Mouse (Mus musculus) hindbrain, embryonic 13.5 days (tissue): ENCODE results near the gene Fignl1. TPM values are rescaled to one million over a fixed set of nuclear protein-coding genes. Genes with fewer than 3 reads are reported as not detected.
A peak's percentile ranks its signal among the peaks of the same experiment; 100 is the strongest.

Source experiments
- ATAC-seq: fragments of 200-750 bp; cut with Nextera tagmentation; 2 replicates; pipeline ENCODE4 v1.8.0; 2017; ENCODE audit warnings: moderate TSS enrichment; ENCODE audit not compliant: low FRiP score
- H3K27ac ChIP-seq: fragments of 300-500 bp; sonication (generic); 2 replicates; pipeline ENCODE4 v1.5.1; 2015; ENCODE audit warnings: inconsistent platforms, mild to moderate bottlenecking, moderate library complexity
- H3K27me3 ChIP-seq: fragments of 300-500 bp; sonication (generic); 2 replicates; pipeline ENCODE4 v1.6.1; 2015; ENCODE audit warnings: mild to moderate bottlenecking, inconsistent platforms
- H3K36me3 ChIP-seq: fragments of 300-500 bp; sonication (generic); 2 replicates; pipeline ENCODE4 v1.6.1; 2015; ENCODE audit warnings: mild to moderate bottlenecking, inconsistent platforms
- H3K4me1 ChIP-seq: fragments of 300-500 bp; sonication (generic); replicated peaks from 2 replicates; pipeline ENCODE4 v1.6.1; 2015; ENCODE audit warnings: inconsistent platforms
- H3K4me2 ChIP-seq: fragments of 300-500 bp; sonication (generic); 2 replicates; pipeline ENCODE4 v1.6.1; 2015; ENCODE audit warnings: inconsistent platforms, mild to moderate bottlenecking, moderate library complexity
- H3K4me3 ChIP-seq: fragments of 300-500 bp; sonication (generic); 2 replicates; pipeline ENCODE4 v1.5.1; 2015; ENCODE audit warnings: mild to moderate bottlenecking, inconsistent platforms
- H3K9ac ChIP-seq: fragments of 300-500 bp; sonication (generic); 2 replicates; pipeline ENCODE4 v1.6.1; 2015; ENCODE audit warnings: mild to moderate bottlenecking, inconsistent platforms
- H3K9me3 ChIP-seq: fragments of 300-500 bp; sonication (generic); 2 replicates; pipeline ENCODE4 v1.6.1; 2016; ENCODE audit warnings: inconsistent platforms
- WGBS: fragments of 180-500 bp; shearing (Covaris S2); methylation state at CpG from one replicate; pipeline ENCODE4 v1.1.7; 2015; 5-methylcytosine and 5-hydroxymethylcytosine counted together
- polyA plus RNA-seq: library from polyadenylated mRNA; unstranded; fragments of >200 nt; fragmentation: Nextera tagmentation; extraction: Ambion mirVana; gene quantifications from 2 replicates; pipeline ENCODE4 v1.2.1, GENCODE M21; 2015

Gene Fignl1
- polyA plus RNA-seq: 15.4 and 15.5 TPM in 2 replicates

- ATAC-seq: peak; percentile 96
- H3K27me3 ChIP-seq: no peaks in the 10 kb centered on the region
- peak within 1 kb of the TSS; percentile 84 for H3K9ac ChIP-seq
- peak within 1 kb of the TSS; percentile 56 for H3K4me3 ChIP-seq
- H3K4me1 ChIP-seq: peaks cover 15% of the 10 kb centered on the region
- under 1% methylated on average over 53 of the region's 53 CpGs for whole genome bisulfite sequencing
- H3K36me3 ChIP-seq: no peaks in the 10 kb centered on the region
- H3K27ac ChIP-seq: peak within 1 kb of the TSS; percentile 97
- H3K9me3 ChIP-seq: no peaks in the 10 kb centered on the region
- H3K4me2 ChIP-seq: peak within 1 kb of the TSS; percentile 76
These were observed at the start of gene Fignl1 for GRCm38 (mm10) chr11:11808820-11809403. Gene Fignl1, minus strand, starts transcription at chr11:11808962.

DNA sequence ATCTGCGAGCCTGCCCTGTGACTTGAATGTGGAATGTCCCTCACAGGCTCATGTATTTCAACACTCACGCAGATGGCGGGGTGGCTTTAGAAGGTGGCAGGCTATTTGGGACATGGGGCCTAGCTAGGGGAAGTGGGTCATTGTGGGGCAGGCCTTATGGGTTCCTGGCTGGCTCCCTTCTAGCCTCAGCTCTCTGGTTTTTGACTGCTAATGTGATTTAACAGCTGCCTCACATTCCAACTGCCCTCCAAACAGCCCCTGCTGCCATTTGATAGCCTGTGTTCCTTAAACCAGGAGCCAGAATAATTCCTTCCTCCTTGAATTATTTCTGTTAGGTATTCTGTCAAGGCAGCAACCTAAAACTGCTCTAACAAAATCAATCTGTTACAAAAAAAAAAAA lies 48.2 kb upstream of the Fignl1 start:
- H3K27me3 ChIP-seq: no peaks in the 10 kb centered on the region
- no peak for ATAC-seq
- no peak overlapping the region for H3K27ac ChIP-seq
- no peaks in the 10 kb centered on the region for H3K36me3 ChIP-seq
- no peak overlapping the region for H3K4me3 ChIP-seq
- no peak overlapping the region for H3K9ac ChIP-seq
- H3K4me1 ChIP-seq: peaks cover 19% of the 10 kb centered on the region
- H3K4me2 ChIP-seq: no peak overlapping the region
- no peaks in the 10 kb centered on the region for H3K9me3 ChIP-seq
- 99% methylated on average over 3 of the region's 3 CpGs for WGBS

DNA sequence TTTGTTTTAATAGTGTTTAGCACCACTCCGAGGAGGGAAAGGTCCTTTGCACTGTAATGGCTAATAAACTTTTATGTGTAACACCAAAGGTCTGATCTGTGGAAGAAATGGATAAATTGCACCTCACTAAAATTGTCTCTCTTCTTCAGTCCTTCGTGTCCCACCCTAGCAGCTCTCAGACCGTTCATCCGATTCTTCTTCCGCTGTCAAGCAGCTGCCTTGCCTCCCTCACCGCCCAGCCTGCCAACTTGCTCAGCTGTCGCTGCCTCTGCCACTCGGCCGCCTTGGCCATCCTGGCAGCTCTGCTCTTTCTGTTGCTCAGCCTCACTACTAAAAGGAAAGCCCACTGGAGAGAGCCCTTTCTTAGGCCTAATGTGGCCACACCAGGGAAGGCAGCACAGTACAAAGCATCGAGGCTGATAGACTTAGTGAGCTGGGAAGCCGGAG lies 46.9 kb upstream of the Fignl1 start:
- 0 out of 2 replicates have a peak overlapping the region, but pooled peaks have one; percentile 19 for H3K9ac ChIP-seq

DNA sequence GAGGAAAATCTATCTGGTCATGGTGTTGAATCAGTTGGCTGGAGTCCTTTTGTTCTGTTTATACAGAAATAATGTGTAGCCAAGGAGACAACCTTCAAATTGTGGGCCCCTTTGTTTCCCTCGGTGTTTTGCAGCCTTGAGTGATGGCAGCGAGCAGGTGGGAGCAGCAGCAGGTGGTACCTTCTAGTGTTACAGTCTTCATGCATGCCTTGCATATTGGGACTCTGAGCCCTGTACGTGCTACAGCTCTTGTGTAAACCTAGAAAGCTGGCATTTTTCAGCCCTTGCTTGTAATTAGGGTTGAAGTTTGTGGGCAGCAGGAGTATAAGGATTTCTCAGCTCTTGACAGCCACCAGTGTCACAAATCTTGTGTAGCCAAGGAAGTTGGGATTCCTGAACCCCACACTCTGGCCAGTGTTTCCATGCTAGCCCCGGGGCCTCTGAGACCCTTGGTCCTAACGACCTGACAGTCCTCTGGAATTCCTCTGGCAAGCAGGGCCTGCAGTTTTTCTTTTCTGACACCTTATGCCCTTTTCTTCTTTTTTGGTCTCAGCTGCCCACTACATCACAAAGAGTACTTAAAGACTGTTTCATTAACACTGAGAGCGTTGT lies 46.4 kb upstream of the Fignl1 start:
- Histone ChIP-seq H3K9me3 (no peaks in the 10 kb centered on the region), H3K27me3 (no peaks in the 10 kb centered on the region), H3K4me3 (no peak overlapping the region), H3K36me3 (no peaks in the 10 kb centered on the region), H3K4me2 (no peak overlapping the region), H3K27ac (peak overlapping the region; percentile 67), H3K9ac (no peak overlapping the region), H3K4me1 (peaks cover 36% of the 10 kb centered on the region)
- 19% methylated on average over 6 of the region's 6 CpGs for WGBS
- 0 out of 2 replicates have a peak, but pooled peaks have one; percentile 38 for ATAC-seq

More for the DNA sequence above, 46.9 kb upstream of the Fignl1 start:
- ATAC-seq: peak; percentile 34
- peaks cover 31% of the 10 kb centered on the region for H3K4me1 ChIP-seq
- no peaks in the 10 kb centered on the region for H3K27me3 ChIP-seq
- H3K27ac ChIP-seq: peak overlapping the region; percentile 67
- no peak overlapping the region for H3K4me2 ChIP-seq
- H3K36me3 ChIP-seq: no peaks in the 10 kb centered on the region
- no peaks in the 10 kb centered on the region for H3K9me3 ChIP-seq
- H3K4me3 ChIP-seq: no peak overlapping the region
- 30% methylated on average over 11 of the region's 11 CpGs for WGBS

DNA sequence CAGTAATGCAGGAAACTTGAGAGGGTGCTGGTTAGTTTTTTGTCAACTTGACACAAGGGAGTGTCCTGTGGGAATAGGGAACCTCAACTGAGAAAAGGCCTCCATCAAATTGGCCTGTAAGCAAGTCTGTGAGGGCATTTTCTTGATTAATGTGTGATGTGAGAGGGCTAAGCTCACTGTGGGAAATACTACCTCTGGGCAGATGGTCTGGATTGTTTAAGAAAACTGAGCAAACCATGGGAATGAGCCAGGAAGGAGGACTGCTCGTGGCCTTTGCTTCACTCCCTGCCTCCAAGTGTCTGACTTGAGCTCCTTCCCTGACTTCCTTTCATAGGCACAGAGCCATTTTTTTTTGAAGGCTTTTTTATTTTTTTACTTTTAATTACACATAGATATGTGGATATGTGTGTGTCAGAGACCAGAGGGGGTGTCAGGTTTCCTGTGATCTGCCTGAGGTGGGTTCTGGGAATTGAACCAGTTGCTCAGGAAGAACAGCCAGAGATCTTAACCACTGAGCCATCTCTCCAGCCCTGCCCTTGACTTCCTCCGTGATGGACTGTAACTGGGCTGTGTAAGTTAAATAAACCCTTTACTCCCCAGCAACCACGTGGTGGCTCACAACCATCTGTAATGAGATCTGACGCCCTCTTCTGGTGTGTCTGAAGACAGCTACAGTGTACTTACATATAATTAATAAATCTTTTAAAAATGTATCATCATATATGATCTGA lies 45.1 kb upstream of the Fignl1 start:
- 0 out of 2 replicates have a peak overlapping the region, but pooled peaks have one; percentile 8 for H3K27ac ChIP-seq
- H3K4me2 ChIP-seq: no peak overlapping the region
- no peak for ATAC-seq
- H3K27me3 ChIP-seq: no peaks in the 10 kb centered on the region
- H3K36me3 ChIP-seq: no peaks in the 10 kb centered on the region
- H3K4me3 ChIP-seq: no peak overlapping the region
- H3K9me3 ChIP-seq: no peaks in the 10 kb centered on the region
- peaks cover 41% of the 10 kb centered on the region for H3K4me1 ChIP-seq
- H3K9ac ChIP-seq: no peak overlapping the region
- WGBS: 54% methylated on average over 4 of the region's 4 CpGs

DNA sequence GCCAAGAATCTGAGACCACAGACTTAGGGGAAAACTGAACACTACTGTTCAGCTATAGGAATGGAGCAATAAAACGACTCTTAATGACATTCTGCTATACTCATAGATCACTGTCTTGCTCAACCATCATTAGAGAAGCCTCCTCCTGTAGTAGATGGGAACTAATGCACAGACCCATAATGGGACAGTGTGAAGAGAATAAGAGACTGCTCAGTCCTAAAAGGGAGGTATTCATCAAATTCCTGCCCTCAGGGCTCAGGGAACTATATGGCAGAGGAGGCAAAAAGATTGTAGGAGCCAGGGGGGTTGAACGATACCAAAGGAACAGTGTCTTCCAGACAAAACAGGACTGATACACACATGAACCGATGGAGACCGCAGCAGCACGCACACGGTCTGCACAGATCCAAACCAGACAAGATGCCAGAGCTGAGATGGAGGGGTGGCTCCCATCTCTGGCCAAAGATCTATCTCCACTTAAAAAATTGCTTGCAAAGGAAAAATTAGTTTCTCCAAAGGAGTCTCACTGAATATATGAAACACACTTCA lies 43.3 kb upstream of the Fignl1 start:
- H3K9ac ChIP-seq: no peak overlapping the region
- no peaks in the 10 kb centered on the region for H3K9me3 ChIP-seq
- 0 out of 2 replicates have a peak overlapping the region, but pooled peaks have one; percentile 1 for H3K27ac ChIP-seq
- H3K4me3 ChIP-seq: no peak overlapping the region
- no peak for ATAC-seq
- H3K4me2 ChIP-seq: no peak overlapping the region
- WGBS: 74% methylated on average over 6 of the region's 6 CpGs
- H3K4me1 ChIP-seq: peaks cover 41% of the 10 kb centered on the region
- no peaks in the 10 kb centered on the region for H3K27me3 ChIP-seq
- no peaks in the 10 kb centered on the region for H3K36me3 ChIP-seq

DNA sequence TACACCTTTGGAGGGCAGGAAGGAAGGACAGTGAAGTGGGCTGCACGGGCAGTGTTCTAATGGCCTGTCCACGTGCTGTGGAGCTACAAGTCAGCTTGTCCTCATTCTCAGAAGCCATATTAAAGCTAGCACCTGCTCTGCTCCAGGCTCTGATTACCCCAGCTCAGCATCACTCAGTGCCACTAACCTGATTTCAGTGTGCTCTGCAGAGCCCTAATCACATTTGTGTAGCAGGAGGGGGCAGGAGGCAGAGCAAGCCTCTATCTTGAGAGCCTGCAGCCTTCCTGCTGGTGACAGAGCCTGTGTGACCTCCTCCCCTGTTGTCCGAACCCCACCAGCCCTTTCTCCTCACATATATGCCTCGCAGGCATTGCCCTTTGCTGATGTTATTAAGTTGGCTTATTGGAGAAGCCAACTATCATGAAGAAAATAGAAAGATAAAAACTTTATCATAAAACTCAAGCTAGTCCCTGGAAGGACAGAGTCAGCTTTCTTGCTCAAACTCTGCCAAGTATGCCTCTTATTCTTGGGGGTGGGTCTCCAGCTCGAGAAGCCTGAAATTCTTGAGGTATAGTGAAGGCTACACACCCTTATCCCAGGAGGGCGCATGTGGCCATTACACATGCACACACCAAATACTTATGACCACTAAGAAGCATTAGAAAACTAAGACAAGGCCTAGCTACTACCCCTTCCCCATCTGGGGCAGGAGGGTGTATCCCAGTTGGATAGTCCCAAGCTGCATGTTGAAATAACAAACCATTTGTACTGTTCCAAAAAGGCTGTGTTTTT lies 41.9 kb upstream of the Fignl1 start:
- no peaks in the 10 kb centered on the region for H3K27me3 ChIP-seq
- ATAC-seq: no peak

GRCm38 (mm10) chr11:11849513-11850311 lies 41.0 kb upstream of the Fignl1 start:
- Histone ChIP-seq H3K4me3 (no peak overlapping the region), H3K27ac (peak overlapping the region; percentile 75), H3K4me2 (no peak overlapping the region), H3K4me1 (peaks cover 30% of the 10 kb centered on the region), H3K9ac (no peak overlapping the region), H3K9me3 (no peaks in the 10 kb centered on the region), H3K36me3 (no peaks in the 10 kb centered on the region), H3K27me3 (no peaks in the 10 kb centered on the region)
- no peak for ATAC-seq
- WGBS: 66% methylated on average over 13 of the region's 13 CpGs

More for the DNA sequence above, 41.9 kb upstream of the Fignl1 start:
- Histone ChIP-seq H3K27ac (peak overlapping the region; percentile 75), H3K36me3 (no peaks in the 10 kb centered on the region), H3K9me3 (no peaks in the 10 kb centered on the region), H3K9ac (no peak overlapping the region), H3K4me2 (no peak overlapping the region), H3K4me1 (peaks cover 35% of the 10 kb centered on the region), H3K4me3 (no peak overlapping the region)
- 65% methylated on average over 6 of the region's 6 CpGs for WGBS

DNA sequence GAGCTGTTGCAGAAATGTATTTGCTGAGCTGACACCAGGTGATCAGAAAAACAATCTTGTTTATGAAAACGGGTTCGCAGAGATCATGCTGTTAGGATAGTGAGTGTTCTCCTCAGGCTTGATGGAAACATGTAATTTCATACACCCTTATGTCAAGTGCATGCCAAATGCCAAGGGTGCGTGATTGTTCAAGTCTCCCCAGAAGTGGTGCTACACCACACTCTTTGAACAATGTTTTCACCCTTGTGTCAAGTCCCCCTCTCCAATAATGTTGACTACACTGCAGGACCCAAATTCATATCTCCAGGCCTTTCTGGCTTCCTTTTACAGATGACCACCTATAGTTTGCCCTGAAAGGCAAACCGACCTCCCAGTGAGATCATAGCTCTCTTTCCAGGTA lies 39.7 kb upstream of the Fignl1 start:
- WGBS: 91% methylated on average over 4 of the region's 4 CpGs
- no peaks in the 10 kb centered on the region for H3K36me3 ChIP-seq
- peaks cover 40% of the 10 kb centered on the region for H3K4me1 ChIP-seq
- ATAC-seq: no peak
- no peak overlapping the region for H3K4me2 ChIP-seq
- H3K9ac ChIP-seq: no peak overlapping the region
- no peak overlapping the region for H3K4me3 ChIP-seq
- H3K27me3 ChIP-seq: no peaks in the 10 kb centered on the region
- no peaks in the 10 kb centered on the region for H3K9me3 ChIP-seq
- no peak overlapping the region for H3K27ac ChIP-seq

DNA sequence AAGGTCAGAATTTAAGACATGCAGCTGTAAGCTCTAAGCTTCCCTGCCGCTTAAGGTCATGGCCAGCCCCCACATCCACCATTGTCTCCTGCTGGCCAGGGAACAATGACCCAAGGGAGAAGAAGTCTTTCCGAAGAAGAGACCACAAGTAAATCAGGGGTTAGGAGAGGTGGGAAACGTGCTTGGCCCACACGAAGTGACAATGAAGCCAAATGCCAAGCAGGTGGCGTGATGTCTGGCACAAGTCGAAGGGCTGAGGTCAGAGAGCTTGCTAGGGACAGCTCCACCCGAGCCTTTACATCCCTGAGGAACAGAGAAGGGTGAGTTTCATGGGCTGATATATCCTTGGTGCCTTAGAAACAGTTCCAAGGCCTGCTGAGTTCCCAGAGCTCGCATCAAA lies 36.3 kb upstream of the Fignl1 start:
- peaks cover 18% of the 10 kb centered on the region for H3K4me1 ChIP-seq
- no peaks in the 10 kb centered on the region for H3K36me3 ChIP-seq
- no peaks in the 10 kb centered on the region for H3K9me3 ChIP-seq
- no peak overlapping the region for H3K4me2 ChIP-seq
- no peak for ATAC-seq
- H3K27ac ChIP-seq: no peak overlapping the region
- H3K27me3 ChIP-seq: no peaks in the 10 kb centered on the region
- WGBS: 52% methylated on average over 8 of the region's 8 CpGs
- H3K9ac ChIP-seq: 0 out of 2 replicates have a peak overlapping the region, but pooled peaks have one; percentile 19
- H3K4me3 ChIP-seq: no peak overlapping the region

DNA sequence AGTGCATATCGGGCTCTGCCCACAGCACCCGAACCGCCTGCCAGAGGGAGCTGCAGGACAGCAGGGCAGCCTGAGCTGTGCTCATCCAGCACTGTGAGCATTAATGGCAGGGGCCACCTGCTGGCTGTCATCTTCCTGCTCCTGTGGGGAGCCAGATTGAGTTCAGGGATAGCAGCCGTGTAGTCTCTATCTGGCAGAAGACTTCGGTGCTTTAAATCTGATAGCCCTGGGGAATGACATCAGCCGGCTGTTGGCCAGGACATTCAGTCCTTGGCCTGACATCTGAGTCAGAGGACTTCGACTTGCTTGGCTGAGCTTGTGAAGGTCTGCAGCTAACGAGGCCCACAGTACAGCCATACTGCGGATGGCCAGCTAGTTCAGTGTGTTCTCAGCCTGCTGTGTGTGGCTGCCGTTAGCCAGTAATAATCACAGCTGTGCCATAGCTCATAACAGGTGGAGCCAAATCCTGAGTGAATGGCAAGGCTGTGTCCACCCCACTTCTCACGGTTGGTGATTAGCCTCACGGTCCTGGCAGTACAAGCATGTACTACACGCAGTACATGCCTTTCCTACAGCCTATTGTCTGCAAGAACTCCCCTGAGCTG lies 35.7 kb upstream of the Fignl1 start:
- no peaks in the 10 kb centered on the region for H3K27me3 ChIP-seq
- peaks cover 14% of the 10 kb centered on the region for H3K4me1 ChIP-seq
- H3K36me3 ChIP-seq: no peaks in the 10 kb centered on the region
- ATAC-seq: peak; percentile 57
- 0 out of 2 replicates have a peak overlapping the region, but pooled peaks have one; percentile 19 for H3K9ac ChIP-seq
- no peak overlapping the region for H3K4me3 ChIP-seq
- H3K27ac ChIP-seq: peak overlapping the region; percentile 60
- WGBS: 46% methylated on average over 13 of the region's 13 CpGs
- H3K9me3 ChIP-seq: no peaks in the 10 kb centered on the region
- H3K4me2 ChIP-seq: no peak overlapping the region
